Mouse (Mus musculus): Measurements from ENCODE around the gene Ctcf. TPM values are rescaled to one million over a fixed set of nuclear protein-coding genes. Genes with fewer than 3 reads are reported as not detected.

Ctcf gene
- polyA plus RNA-seq, 1 experiment from 2014 or later = 96.4 TPM

DNA sequence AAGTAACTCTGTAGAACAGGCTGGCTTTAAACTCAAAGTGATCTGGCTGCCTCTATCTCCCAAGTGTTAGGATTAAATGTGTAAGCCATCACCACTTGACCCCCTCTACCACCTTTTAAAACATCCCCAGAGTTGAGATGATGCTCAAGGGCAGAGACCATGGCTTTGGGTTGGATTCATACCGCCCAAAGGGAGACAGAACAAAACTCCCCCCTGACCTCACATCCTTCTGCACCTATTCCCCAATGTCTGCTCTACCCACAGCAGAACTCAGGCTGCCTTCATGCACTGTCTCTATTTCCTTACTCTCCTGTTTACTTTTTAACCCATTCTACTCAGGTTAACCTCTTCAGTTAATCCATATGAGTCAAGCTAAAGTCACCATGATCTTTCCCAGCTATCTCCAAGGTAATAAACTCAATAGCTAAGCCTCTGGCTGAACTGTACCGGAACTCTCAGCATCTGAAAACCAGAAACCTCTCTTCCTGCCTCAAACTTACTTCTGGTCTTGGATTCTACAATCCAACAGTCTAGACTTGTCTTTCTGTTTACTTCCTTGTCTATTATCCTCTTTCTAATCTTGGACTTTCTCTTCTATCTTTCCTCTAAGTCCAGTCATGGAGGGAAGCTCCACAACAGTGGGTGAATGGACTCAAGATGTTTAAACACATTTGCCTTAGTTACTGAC lies 1.5 kb upstream of the Ctcf start:
- Histone ChIP-seq H3K4me3 (replicated peaks) (peak overlapping the region; percentile 90), H3K9ac (peak overlapping the region; percentile 73; the same call in 1 of the 2 replicates), H3K9me3 (no peaks in the 10 kb centered on the region), H3K27me3 (replicated peaks) (no peaks in the 10 kb centered on the region), H3K4me2 (replicated peaks) (peak overlapping the region; percentile 90), H3K4me1 (replicated peaks) (peaks cover 15% of the 10 kb centered on the region), H3K27ac (peak overlapping the region; percentile 84; the same call in 1 of the 2 replicates), H3K36me3 (no peaks in the 10 kb centered on the region)
- ATAC-seq = no peak
- WGBS = 66% methylated on average over 2 of the region's 2 CpGs

DNA sequence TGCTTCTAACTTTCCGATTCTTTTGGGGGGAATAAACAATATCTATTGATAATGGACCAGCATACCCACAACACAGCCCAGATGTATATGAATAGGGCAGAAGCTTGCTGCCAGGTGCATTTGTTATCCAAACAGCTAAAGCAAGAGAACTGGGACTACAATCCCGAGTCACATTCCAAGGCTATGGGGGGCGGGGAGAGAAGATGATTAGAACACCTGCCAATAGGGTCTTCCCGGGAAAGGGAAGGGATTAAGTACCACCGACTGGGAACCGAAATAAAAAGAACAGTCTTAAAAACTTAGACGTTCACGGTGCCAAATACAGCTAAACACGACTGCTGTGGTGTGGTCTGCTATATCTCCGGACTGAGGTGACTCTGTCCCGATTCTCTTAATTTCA lies 887 bp upstream of the Ctcf start:
- Histone ChIP-seq H3K4me3 (replicated peaks) (peak overlapping the region; percentile 90), H3K4me2 (replicated peaks) (peak overlapping the region; percentile 90), H3K27ac (peak overlapping the region; percentile 84), H3K9me3 (no peaks in the 10 kb centered on the region), H3K27me3 (replicated peaks) (no peaks in the 10 kb centered on the region), H3K4me1 (replicated peaks) (peaks cover 18% of the 10 kb centered on the region), H3K9ac (peak overlapping the region; percentile 73), H3K36me3 (no peaks in the 10 kb centered on the region)
- no peak for ATAC-seq
- WGBS = 2% methylated on average over 11 of the region's 11 CpGs

DNA sequence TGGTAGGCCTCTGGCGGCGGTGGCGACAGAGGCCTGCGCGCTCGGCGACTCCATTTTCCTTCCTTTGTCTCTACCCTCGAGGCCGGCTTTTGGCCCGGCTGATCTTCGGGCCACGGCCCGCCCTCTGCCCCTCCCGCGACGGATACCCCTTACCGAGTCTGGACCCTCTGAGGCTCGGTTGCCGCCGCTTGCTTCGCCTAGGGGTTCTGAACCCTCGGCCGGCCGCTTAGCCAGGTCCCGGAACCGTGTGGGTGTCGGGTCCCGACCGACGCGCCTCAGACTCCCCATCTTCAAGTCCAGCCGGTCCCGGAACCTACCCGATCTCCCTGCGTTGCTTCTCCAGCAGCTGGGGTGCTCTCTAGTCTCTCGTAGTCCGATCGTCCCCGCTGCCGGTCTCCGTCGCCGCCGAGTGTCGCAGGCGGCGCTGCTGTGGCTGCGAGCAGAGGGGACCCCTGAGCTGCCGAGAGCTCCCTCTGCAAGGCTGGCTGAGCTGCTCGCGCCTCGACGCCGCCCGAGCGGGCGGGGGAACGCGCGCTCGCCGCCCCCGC lies 669 bp downstream of the Ctcf start, which contains the start of gene Agrp:
Agrp (minus strand) TSS at position 431 of the 548 bp plus-strand sequence.
- Histone ChIP-seq H3K9ac (peak within 1 kb of the TSS; percentile 82), H3K36me3 (no peaks in the 10 kb centered on the region), H3K4me2 (replicated peaks) (peak within 1 kb of the TSS; percentile 90), H3K27me3 (replicated peaks) (no peaks in the 10 kb centered on the region), H3K27ac (peak within 1 kb of the TSS; percentile 99), H3K4me1 (replicated peaks) (peaks cover 18% of the 10 kb centered on the region), H3K9me3 (no peaks in the 10 kb centered on the region), H3K4me3 (replicated peaks) (peak within 1 kb of the TSS; percentile 90)
- peak; percentile 24 for ATAC-seq
- under 1% methylated on average over 59 of the region's 63 CpGs for WGBS

DNA sequence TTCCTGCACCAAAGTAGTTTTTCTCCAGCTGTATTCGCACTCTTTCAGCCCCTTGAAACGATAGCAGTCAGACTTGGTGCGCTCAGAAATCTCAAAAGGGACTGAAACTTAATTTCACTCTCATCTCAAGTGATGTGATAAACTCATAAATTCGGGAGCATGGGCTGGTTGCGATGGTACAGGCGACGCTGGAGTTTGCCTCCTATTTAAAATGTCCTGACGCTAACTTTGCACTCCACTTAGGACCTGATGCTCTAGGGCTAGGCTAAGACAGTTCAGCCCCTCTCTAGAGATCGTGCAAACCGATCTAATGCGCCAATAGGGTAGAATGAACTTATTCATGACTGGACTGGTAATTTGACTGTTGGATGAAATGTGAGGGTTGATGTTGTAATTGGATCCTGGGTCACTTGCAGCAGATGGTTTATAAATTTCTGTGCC lies 1.3 kb downstream of the Ctcf start:
- Histone ChIP-seq H3K36me3 (no peaks in the 10 kb centered on the region), H3K4me2 (replicated peaks) (peak overlapping the region; percentile 73), H3K9ac (peak overlapping the region; percentile 82), H3K27me3 (replicated peaks) (no peaks in the 10 kb centered on the region), H3K27ac (peak overlapping the region; percentile 99), H3K4me1 (replicated peaks) (peaks cover 18% of the 10 kb centered on the region), H3K9me3 (no peaks in the 10 kb centered on the region), H3K4me3 (replicated peaks) (peak overlapping the region; percentile 90)
- under 1% methylated on average over 11 of the region's 11 CpGs for WGBS
- no peak for ATAC-seq

DNA sequence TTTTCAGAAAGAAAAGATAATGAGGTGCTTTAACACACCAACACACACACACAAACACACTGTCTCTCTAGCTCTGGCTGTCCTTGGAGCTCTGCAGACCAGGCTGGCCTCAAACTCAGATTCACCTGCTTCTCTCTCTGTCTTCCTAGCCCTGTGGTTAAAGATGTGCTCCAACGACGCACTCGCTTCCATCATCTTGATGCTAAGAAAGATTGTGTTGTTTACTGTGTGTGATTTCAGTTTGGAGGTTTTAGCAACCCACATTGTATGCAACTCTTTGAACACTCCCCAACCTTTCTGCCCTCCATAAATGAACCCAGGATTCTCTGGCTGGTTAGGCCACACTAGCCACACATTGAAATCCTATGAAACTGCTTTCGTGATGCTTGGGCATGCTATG lies 2.1 kb downstream of the Ctcf start:
- Histone ChIP-seq H3K4me2 (replicated peaks) (peak overlapping the region; percentile 73), H3K4me3 (replicated peaks) (no peak overlapping the region), H3K27ac (no peak overlapping the region), H3K4me1 (replicated peaks) (peaks cover 18% of the 10 kb centered on the region), H3K36me3 (peaks cover 1% of the 10 kb centered on the region; the same call in 1 of the 2 replicates), H3K9me3 (no peaks in the 10 kb centered on the region), H3K27me3 (replicated peaks) (no peaks in the 10 kb centered on the region), H3K9ac (no peak overlapping the region; the same call in 1 of the 2 replicates)
- WGBS = 83% methylated on average over 4 of the region's 4 CpGs
- ATAC-seq = no peak

DNA sequence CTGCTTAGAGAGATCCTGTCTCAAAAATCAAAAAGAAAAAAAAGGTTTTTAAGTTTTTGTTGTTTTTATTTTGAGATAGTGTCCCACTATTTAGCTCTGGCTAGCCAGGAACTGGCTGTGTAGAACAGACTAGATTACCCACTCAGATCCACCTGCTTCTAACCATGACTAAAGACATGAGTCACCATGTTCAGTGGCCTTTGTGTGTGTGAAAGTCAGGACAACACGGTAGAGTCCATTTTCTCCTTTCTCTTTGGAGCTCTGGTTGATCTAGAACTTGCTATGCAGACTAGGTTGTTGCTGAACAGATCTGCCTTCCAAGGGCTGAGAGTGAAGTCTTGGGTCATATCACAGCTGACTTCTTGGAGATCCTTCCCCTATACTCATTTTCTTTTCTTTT lies 3.5 kb downstream of the Ctcf start:
- ATAC-seq = no peak
- H3K4me2 ChIP-seq (replicated peaks) = no peak overlapping the region
- H3K9me3 ChIP-seq = no peaks in the 10 kb centered on the region
- no peak overlapping the region for H3K4me3 ChIP-seq (replicated peaks)
- H3K9ac ChIP-seq = no peak overlapping the region
- H3K27ac ChIP-seq = no peak overlapping the region
- H3K27me3 ChIP-seq (replicated peaks) = no peaks in the 10 kb centered on the region
- WGBS = 73% methylated on average over 1 of the region's 1 CpGs
- H3K36me3 ChIP-seq = peaks cover 4% of the 10 kb centered on the region; the same call in 1 of the 2 replicates
- peaks cover 16% of the 10 kb centered on the region for H3K4me1 ChIP-seq (replicated peaks)

DNA sequence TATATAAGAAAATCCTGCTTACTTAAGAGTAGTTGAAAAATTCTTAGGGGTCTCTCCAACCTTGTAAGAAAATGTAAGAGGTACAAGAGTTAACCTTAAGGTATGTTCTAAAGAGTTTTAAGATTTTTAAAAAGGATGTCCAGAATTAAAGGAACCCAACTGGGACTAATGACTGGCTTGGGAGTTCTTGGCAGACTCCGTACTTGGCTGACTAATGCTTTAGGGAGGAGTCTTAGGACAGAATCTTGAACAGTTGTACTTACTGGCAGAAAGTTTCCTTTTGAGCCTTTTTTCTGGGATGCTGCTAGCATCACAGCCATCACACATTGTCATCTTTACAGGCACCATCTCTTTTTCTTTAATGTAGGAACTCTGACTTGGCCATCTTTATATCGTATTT lies 4.1 kb downstream of the Ctcf start:
- Histone ChIP-seq H3K36me3 (peaks cover 9% of the 10 kb centered on the region), H3K9me3 (no peaks in the 10 kb centered on the region), H3K4me1 (replicated peaks) (peaks cover 12% of the 10 kb centered on the region), H3K4me3 (replicated peaks) (no peak overlapping the region), H3K27me3 (replicated peaks) (no peaks in the 10 kb centered on the region), H3K27ac (no peak overlapping the region), H3K9ac (no peak overlapping the region), H3K4me2 (replicated peaks) (no peak overlapping the region)
- no peak for ATAC-seq
- WGBS = 68% methylated on average over 2 of the region's 2 CpGs

DNA sequence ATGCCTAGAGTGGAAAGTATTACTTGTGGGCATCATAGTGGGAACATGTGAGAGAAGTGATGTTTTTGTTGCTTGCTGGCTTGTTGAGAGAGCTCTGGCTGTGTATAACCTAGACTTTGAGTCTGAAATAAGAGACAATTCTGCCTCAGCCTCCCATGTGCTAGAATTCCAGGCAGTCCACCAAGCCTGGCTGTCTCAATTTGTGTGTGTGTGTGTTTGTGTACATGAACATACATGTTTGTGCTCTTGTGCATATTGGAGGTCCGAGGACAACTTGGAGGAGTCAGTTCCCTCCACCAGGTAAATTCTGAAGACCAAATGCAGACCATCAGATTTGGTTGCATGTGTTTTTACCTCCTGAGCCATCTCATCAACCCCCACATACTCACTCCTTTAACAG lies 8.8 kb downstream of the Ctcf start:
- Histone ChIP-seq H3K27ac (no peak overlapping the region), H3K4me3 (replicated peaks) (no peak overlapping the region), H3K4me1 (replicated peaks) (0 out of 2 replicates have a peak, but pooled peaks cover under 1% of the 10 kb centered on the region), H3K36me3 (peaks cover 14% of the 10 kb centered on the region), H3K9me3 (no peaks in the 10 kb centered on the region), H3K4me2 (replicated peaks) (no peak overlapping the region), H3K9ac (no peak overlapping the region), H3K27me3 (replicated peaks) (no peaks in the 10 kb centered on the region)
- WGBS = 92% methylated on average over 1 of the region's 1 CpGs
- no peak for ATAC-seq

DNA sequence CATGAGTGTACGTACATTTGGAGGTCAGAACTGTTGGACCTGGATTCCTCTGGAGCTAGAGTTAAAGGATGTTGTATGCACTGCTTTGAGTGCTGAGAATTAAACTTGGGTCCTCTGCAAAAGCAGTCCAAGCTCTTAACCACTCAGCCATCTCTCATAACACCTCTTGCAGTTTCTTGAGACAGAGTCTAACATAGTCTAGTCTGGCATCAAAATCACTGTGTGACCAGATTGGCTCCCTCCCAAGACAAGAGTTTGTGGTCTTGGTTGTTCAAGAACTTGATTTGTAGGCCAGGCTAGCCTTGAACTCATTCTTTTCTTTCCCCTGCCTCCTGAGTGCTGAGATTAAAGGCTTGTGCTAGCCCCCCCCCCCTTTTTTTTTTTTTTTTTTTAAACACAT lies 12.6 kb downstream of the Ctcf start:
- no peak overlapping the region for H3K27ac ChIP-seq
- no peaks in the 10 kb centered on the region for H3K9me3 ChIP-seq
- H3K9ac ChIP-seq = no peak overlapping the region
- no peak overlapping the region for H3K4me2 ChIP-seq (replicated peaks)
- no peaks in the 10 kb centered on the region for H3K4me1 ChIP-seq (replicated peaks)
- H3K36me3 ChIP-seq = peaks cover 14% of the 10 kb centered on the region
- H3K4me3 ChIP-seq (replicated peaks) = no peak overlapping the region
- no peaks in the 10 kb centered on the region for H3K27me3 ChIP-seq (replicated peaks)
- no peak for ATAC-seq
- 95% methylated on average over 1 of the region's 1 CpGs for WGBS

DNA sequence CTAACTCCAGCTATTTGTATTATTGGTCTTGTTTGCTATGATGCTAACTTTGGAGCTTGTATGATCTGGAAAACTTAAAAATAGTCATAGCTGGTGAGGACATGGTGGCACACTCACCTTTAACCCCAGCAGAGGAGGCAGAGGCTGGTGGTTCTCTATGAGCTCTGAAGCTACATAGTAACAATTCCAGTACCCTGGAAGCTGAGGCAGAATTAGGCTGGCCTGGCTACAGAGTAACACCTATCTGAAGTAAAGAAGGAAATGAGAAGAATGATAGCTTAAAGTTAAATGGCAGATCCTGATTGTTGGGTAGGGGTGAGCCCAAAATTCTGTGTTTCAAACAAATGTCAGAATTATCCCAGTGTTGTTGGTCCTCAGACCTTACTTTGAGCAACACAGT lies 21.3 kb downstream of the Ctcf start:
- no peaks in the 10 kb centered on the region for H3K27me3 ChIP-seq (replicated peaks)
- no peak overlapping the region for H3K9ac ChIP-seq
- no peak overlapping the region for H3K4me2 ChIP-seq (replicated peaks)
- H3K27ac ChIP-seq = no peak overlapping the region
- no peaks in the 10 kb centered on the region for H3K4me1 ChIP-seq (replicated peaks)
- no peak overlapping the region for H3K4me3 ChIP-seq (replicated peaks)
- no peaks in the 10 kb centered on the region for H3K9me3 ChIP-seq
- H3K36me3 ChIP-seq = 0 out of 2 replicates have a peak, but pooled peaks cover 3% of the 10 kb centered on the region
- ATAC-seq = no peak

DNA sequence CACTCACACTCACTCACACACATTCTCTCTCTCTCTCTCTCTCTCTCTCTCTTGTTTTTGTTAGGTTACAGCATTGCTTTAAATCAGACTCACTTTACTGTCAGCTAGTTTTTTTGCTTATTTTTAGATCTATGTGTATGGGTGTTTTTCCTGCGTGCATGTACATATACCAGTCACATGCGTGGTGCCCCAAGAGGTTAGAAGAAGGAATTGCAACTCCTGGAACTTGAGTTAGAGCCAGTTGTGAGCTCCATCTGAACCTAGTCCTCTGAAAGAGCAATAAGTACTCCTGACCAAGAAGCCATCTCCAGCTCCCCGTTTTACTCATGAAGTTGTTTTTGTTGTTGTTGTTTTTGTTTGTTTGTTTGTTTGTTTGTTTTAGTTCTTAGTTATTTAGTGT lies 24.8 kb downstream of the Ctcf start:
- Histone ChIP-seq H3K9ac (no peak overlapping the region), H3K9me3 (no peaks in the 10 kb centered on the region), H3K27ac (no peak overlapping the region), H3K27me3 (replicated peaks) (no peaks in the 10 kb centered on the region), H3K36me3 (peaks cover 7% of the 10 kb centered on the region), H3K4me3 (replicated peaks) (no peak overlapping the region), H3K4me1 (replicated peaks) (no peaks in the 10 kb centered on the region), H3K4me2 (replicated peaks) (no peak overlapping the region)
- WGBS = 75% methylated on average over 3 of the region's 3 CpGs
- no peak for ATAC-seq

DNA sequence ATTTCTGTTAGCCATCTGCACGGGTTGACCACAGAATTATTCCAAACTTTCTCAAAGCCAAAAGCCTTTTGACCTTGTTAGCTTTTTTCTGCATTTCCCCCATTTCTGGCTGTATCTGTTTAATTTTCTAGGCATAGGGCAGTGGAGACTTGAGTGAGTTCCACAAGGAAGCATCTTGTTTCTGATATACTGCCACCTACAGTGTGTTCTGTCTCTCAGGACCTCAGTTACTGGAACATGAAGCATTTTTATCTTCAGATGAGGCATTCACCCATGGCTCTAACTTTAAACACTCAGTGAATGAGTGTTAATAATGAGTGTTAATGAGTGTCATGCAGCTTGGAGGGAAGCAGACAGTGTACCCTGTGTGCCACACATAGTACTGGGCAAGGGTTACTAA lies 41.5 kb downstream of the Ctcf start:
- Histone ChIP-seq H3K4me1 (replicated peaks) (no peaks in the 10 kb centered on the region), H3K27me3 (replicated peaks) (no peaks in the 10 kb centered on the region), H3K4me2 (replicated peaks) (no peak overlapping the region), H3K27ac (no peak overlapping the region), H3K36me3 (peaks cover 46% of the 10 kb centered on the region), H3K9ac (no peak overlapping the region), H3K9me3 (no peaks in the 10 kb centered on the region), H3K4me3 (replicated peaks) (no peak overlapping the region)
- no peak for ATAC-seq
- 79% methylated on average over 1 of the region's 1 CpGs for WGBS

DNA sequence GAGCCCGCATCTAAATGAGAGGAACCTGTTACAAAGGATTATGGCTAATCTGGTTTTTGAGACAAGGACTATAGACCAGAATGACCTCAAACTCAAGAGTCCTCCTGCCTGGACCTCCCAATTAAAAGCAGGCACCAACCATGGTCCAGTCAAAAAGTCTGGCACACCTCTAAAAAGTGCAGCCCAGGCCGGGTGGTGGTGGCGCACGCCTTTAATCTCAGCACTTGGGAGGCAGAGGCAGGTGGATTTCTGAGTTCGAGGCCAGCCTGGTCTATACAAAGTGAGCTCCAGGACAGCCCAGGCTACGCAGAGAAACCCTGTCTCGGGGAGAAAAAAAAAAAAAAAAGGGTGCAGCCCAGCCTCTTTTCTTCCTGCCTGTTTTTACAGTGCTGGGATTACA lies 49.0 kb downstream of the Ctcf start:
- no peaks in the 10 kb centered on the region for H3K27me3 ChIP-seq (replicated peaks)
- H3K4me3 ChIP-seq (replicated peaks) = no peak overlapping the region
- no peak for ATAC-seq
- peaks cover 24% of the 10 kb centered on the region for H3K36me3 ChIP-seq
- H3K9ac ChIP-seq = no peak overlapping the region
- no peak overlapping the region for H3K27ac ChIP-seq
- H3K9me3 ChIP-seq = no peaks in the 10 kb centered on the region
- WGBS = 77% methylated on average over 7 of the region's 7 CpGs
- H3K4me1 ChIP-seq (replicated peaks) = peaks cover 9% of the 10 kb centered on the region; the same call in 1 of the 2 replicates
- peak overlapping the region; percentile 52 for H3K4me2 ChIP-seq (replicated peaks)
